Mouse (Mus musculus): Measurements from ENCODE around the gene Zbtb12. TPM values are rescaled to one million over a fixed set of nuclear protein-coding genes. Genes with fewer than 3 reads are reported as not detected.
A peak's percentile ranks its signal among the peaks of the same experiment; 100 is the strongest.

The Zbtb12 gene
- total and polyA plus RNA-seq, 3 experiments, result 7.6 to 24.3 TPM; not detected in 1

GRCm38 (mm10) chr17:34922939-34923338 is 43.7 kb downstream of the Zbtb12 start:
- Histone ChIP-seq H3K9me3 (replicated peaks; ENCODE audit: insufficient read depth, low read length) (no peaks in the 10 kb centered on the region), H3K4me3 (ENCODE audit: control insufficient read depth in 1 of 2, insufficient read depth in 1 of 2, low read depth in 2 of 2, low read length in 2 of 2) (no peak overlapping the region), H3K79me2 (ENCODE audit: control insufficient read depth, insufficient read depth, low read length, poor library complexity) (no peaks in the 10 kb centered on the region), H3K9ac (ENCODE audit: control insufficient read depth, low read depth, low read length, poor library complexity, severe bottlenecking) (no peak overlapping the region), H3K27me3 (ENCODE audit: control insufficient read depth in 1 of 2, insufficient read depth in 2 of 2, low read length in 2 of 2) (no peaks in the 10 kb centered on the region), H3K36me3 (ENCODE audit: control insufficient read depth in 1 of 2, insufficient read depth in 2 of 2, low read length in 2 of 2) (no peaks in the 10 kb centered on the region; a peak in 1 of 4 replicates), H3K4me1 (ENCODE audit: control insufficient read depth in 1 of 2, insufficient read depth in 2 of 2, low read length in 2 of 2) (peaks cover 2 to 10% of the 10 kb centered on the region in 2 experiments; a peak in 2 of 4 replicates), H3K27ac (ENCODE audit: control insufficient read depth, low read depth, low read length) (no peak overlapping the region)
- TF ChIP-seq SMC3 (IDR thresholded peaks at IDR 0.05; ENCODE audit: low read depth, low read length), result peak; percentile 70
- no peak for TF ChIP-seq POLR2AphosphoS5 (IDR thresholded peaks at IDR 0.05; ENCODE audit: borderline replicate concordance, low read depth, low read length)
- TF ChIP-seq CTCF (IDR thresholded peaks at IDR 0.05 in 2 of 3, conservative IDR thresholded peaks at IDR 0.05 in 1 of 3; ENCODE audit: control insufficient read depth in 1 of 3, insufficient read depth in 1 of 3, low read depth in 2 of 3, low read length in 3 of 3, poor library complexity in 1 of 3, severe bottlenecking in 1 of 3), result peak; percentile 38 to 64 (median 54); a peak in 5 of 6 replicates
- TF ChIP-seq RAD21 (IDR thresholded peaks at IDR 0.05; ENCODE audit: low read depth, low read length), result peak; percentile 34
- DNase-seq (ENCODE audit: low read depth, low spot score), result peak; percentile 49

- no peaks in the 10 kb centered on the region for H3K79me2 ChIP-seq (ENCODE audit: control insufficient read depth, insufficient read depth, low read length, poor library complexity)
- H3K27ac ChIP-seq (ENCODE audit: control insufficient read depth, low read depth, low read length), result no peak overlapping the region
- no peaks in the 10 kb centered on the region for H3K9me3 ChIP-seq (replicated peaks; ENCODE audit: insufficient read depth, low read length)
- no peak overlapping the region for H3K9ac ChIP-seq (ENCODE audit: control insufficient read depth, low read depth, low read length, poor library complexity, severe bottlenecking)
- H3K4me1 ChIP-seq (ENCODE audit: control insufficient read depth in 1 of 2, insufficient read depth in 2 of 2, low read length in 2 of 2), result peaks cover 2 to 4% of the 10 kb centered on the region in 2 experiments; a peak in 1 of 4 replicates
- H3K4me3 ChIP-seq (ENCODE audit: control insufficient read depth in 1 of 2, insufficient read depth in 1 of 2, low read depth in 2 of 2, low read length in 2 of 2), result no peak overlapping the region
- no peak for DNase-seq (ENCODE audit: low read depth, low spot score)
- TF ChIP-seq SMC3 (IDR thresholded peaks at IDR 0.05; ENCODE audit: low read depth, low read length) (no peak), ZNF384 (IDR thresholded peaks at IDR 0.05; ENCODE audit: low read depth, low read length) (peak; percentile 27; the same call in 1 of the 2 replicates)
- no peaks in the 10 kb centered on the region; a peak in 1 of 4 replicates for H3K36me3 ChIP-seq (ENCODE audit: control insufficient read depth in 1 of 2, insufficient read depth in 2 of 2, low read length in 2 of 2)
- no peaks in the 10 kb centered on the region for H3K27me3 ChIP-seq (ENCODE audit: control insufficient read depth in 1 of 2, insufficient read depth in 2 of 2, low read length in 2 of 2)
Observed at GRCm38 (mm10) chr17:34924258-34924657, 45.0 kb downstream of the Zbtb12 start.

GRCm38 (mm10) chr17:34927306-34928019 is 48.2 kb downstream of the Zbtb12 start:
- H3K36me3 ChIP-seq (ENCODE audit: control insufficient read depth in 1 of 2, insufficient read depth in 2 of 2, low read length in 2 of 2), result peaks cover 0 to 6% of the 10 kb centered on the region in 2 experiments; a peak in 2 of 4 replicates

More at GRCm38 (mm10) chr17:34927306-34928019, 48.2 kb downstream of the Zbtb12 start:
- H3K4me3 ChIP-seq (ENCODE audit: control insufficient read depth in 1 of 2, insufficient read depth in 1 of 2, low read depth in 2 of 2, low read length in 2 of 2), result no peak overlapping the region
- no peaks in the 10 kb centered on the region for H3K9me3 ChIP-seq (replicated peaks; ENCODE audit: insufficient read depth, low read length)
- no peak overlapping the region for H3K9ac ChIP-seq (ENCODE audit: control insufficient read depth, low read depth, low read length, poor library complexity, severe bottlenecking)
- H3K27ac ChIP-seq (ENCODE audit: control insufficient read depth, low read depth, low read length), result no peak overlapping the region
- peaks cover 5 to 14% of the 10 kb centered on the region in 2 experiments for H3K4me1 ChIP-seq (ENCODE audit: control insufficient read depth in 1 of 2, insufficient read depth in 2 of 2, low read length in 2 of 2)
- no peaks in the 10 kb centered on the region for H3K27me3 ChIP-seq (ENCODE audit: control insufficient read depth in 1 of 2, insufficient read depth in 2 of 2, low read length in 2 of 2)
- DNase-seq (ENCODE audit: low read depth, low spot score), result no peak
- peaks cover 5% of the 10 kb centered on the region; the same call in 1 of the 2 replicates for H3K79me2 ChIP-seq (ENCODE audit: control insufficient read depth, insufficient read depth, low read length, poor library complexity)
- TF ChIP-seq POLR2A (IDR thresholded peaks at IDR 0.05; ENCODE audit: control insufficient read depth in 1 of 2, insufficient read depth in 1 of 2, low read depth in 1 of 2, low read length in 2 of 2, poor library complexity in 1 of 2), result no peak
- TF ChIP-seq KAT2A (conservative IDR thresholded peaks at IDR 0.05; ENCODE audit: low read depth, low read length), result no peak
- no peak for TF ChIP-seq MYB (IDR thresholded peaks at IDR 0.05; ENCODE audit: low read depth, low read length)
- TF ChIP-seq ZNF384 (IDR thresholded peaks at IDR 0.05; ENCODE audit: low read depth, low read length), result no peak
- no peak for TF ChIP-seq RCOR1 (IDR thresholded peaks at IDR 0.05; ENCODE audit: low read depth, low read length)
- no peak for TF ChIP-seq JUND (IDR thresholded peaks at IDR 0.05; ENCODE audit: low read depth, low read length)
- TF ChIP-seq SIN3A (IDR thresholded peaks at IDR 0.05; ENCODE audit: low read length), result no peak
- TF ChIP-seq ETS1 (IDR thresholded peaks at IDR 0.05; ENCODE audit: low read depth, low read length), result no peak
- no peak for TF ChIP-seq RAD21 (IDR thresholded peaks at IDR 0.05; ENCODE audit: low read depth, low read length)
- no peak for TF ChIP-seq GATA1 (IDR thresholded peaks at IDR 0.05; ENCODE audit: low read depth, low read length)
- TF ChIP-seq MAZ (IDR thresholded peaks at IDR 0.05; ENCODE audit: low read depth, low read length), result no peak
- TF ChIP-seq NELFE (IDR thresholded peaks at IDR 0.05; ENCODE audit: low read depth, low read length), result no peak
- TF ChIP-seq TBP (IDR thresholded peaks at IDR 0.05; ENCODE audit: low read depth, low read length), result no peak
- TF ChIP-seq MAX (IDR thresholded peaks at IDR 0.05; ENCODE audit: low read length), result no peak
- no peak for TF ChIP-seq MXI1 (IDR thresholded peaks at IDR 0.05; ENCODE audit: low read depth, low read length)
- no peak for TF ChIP-seq ELF1 (IDR thresholded peaks at IDR 0.05; ENCODE audit: low read depth, low read length)
